Mouse (Mus musculus) adrenal gland, postnatal 36 days (tissue): ENCODE results near the gene Tbc1d4. TPM values are rescaled to one million over a fixed set of nuclear protein-coding genes. Genes with fewer than 3 reads are reported as not detected.
"Not testable (repeated sequence)": the region's sequence is repeated elsewhere in the genome, so short reads cannot be mapped to it uniquely, and the experiment has no call there.

Experiments used
- DNase-seq, 2 experiments: peaks; one replicate each; pipeline ENCODE4 v3.0.0; 2021; ENCODE audit warnings: mixed read lengths in 1 of 2
- total RNA-seq, 2 experiments: library from RNA; stranded (reverse); gene quantifications; 2 replicates each; pipeline ENCODE4 v1.2.3; 2021

The Tbc1d4 gene
- total RNA-seq, 2 experiments from 2014 or later = 43.4 to 84.5 TPM

DNA sequence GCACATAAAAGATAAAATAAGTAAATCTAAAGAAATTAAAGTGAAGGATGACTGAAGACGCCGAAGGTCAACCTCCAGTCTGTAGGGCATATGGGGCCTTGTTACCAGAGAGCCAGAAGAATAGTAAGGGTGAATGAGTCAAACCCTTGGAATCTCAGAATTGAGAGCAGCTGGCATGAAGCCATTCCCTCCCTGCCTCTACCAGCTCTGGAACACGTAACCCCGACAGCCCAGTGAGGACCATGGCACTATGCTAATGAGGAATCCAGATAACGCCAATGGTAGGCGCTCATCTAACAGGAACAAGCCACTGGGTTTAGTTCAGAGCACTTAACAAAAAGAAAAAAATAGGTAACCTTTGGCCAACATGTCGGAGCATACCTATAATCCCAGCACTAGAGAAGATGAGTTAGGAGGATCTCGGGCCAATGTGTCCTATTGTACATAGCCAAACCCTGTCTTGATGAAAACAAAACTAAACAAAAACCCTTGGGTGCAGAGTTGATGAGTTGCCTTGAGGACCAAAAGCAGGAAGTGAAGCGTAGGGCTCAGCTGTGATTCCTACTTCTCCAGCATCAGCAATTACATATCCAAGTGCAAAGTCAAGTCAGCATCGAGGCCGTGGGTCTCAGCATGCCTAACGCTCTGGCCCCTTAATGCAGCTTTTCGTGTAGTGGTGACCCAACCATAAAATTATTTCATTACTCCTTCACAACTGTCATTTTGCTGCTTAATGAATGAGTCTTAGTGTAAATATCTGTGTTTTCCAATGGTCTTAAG is 13.5 kb downstream of the Tbc1d4 start:
- DNase-seq = peak; percentile 20 to 29

- no peak for DNase-seq
Observed at GRCm38 (mm10) chr14:101594001-101594400, 15.0 kb downstream of the Tbc1d4 start.

DNA sequence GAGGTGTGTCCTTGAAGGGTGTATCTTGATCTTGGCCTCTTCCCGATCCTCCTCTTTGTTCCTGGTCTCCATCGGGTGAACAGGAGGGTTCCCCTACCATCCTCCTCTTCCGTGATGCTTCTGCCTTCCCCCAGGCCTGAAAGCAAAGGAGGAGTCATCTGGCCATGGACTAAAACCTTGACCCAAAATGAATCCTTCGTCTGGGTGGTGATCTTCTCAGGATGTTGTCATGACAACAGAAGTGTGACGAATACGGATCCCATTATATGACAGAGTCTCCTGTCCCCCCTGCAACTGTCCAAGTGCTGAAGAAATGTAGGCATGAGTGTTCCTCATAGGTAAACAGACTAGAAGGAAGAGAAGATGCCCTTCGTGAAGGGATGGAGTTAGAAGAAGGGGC is 15.7 kb downstream of the Tbc1d4 start:
- DNase-seq = peak; percentile 41 to 53

GRCm38 (mm10) chr14:101591101-101591500 is 17.9 kb downstream of the Tbc1d4 start:
- DNase-seq = peak; percentile 44 to 57

DNA sequence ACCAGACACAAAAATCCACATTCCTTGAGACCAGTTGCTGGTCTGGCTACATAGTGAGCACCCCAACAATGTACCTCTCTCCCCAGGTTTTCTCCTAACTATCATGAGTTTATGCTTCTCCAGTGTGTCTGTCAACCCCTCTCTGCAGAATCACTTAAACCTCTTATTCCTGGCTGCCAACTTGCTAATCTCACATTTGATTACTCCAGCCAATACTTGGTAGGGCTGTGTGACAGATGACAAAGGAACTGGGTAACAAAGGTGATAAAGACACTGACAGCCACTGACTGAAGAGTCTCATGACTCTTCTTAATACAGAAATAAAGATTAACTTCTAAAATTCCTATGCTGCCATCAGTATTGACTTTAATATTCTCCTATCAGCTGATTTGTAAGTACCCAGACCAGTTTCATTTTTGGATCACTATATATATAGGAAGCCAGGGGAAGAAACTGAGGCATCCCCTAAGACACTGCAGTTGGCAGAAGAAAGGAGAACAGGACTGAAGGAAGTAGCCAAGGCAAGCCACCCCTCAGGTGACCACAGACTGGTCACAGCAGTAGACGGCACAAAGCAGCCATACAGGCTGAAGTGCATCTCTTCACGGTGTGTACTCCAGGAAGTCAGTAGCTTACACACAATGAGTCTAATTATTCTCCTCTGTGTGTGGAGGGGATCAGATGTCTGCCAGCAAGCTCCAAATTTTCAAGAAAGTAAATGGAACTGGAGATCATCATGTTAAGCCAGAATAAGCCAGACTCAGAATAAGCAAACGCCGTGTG is 20.6 kb downstream of the Tbc1d4 start:
- DNase-seq = not testable (repeated sequence)

GRCm38 (mm10) chr14:101587366-101588040 is 21.5 kb downstream of the Tbc1d4 start:
- DNase-seq = not testable (repeated sequence)

GRCm38 (mm10) chr14:101586096-101586495 is 22.9 kb downstream of the Tbc1d4 start:
- DNase-seq = peak; percentile 63 to 65

DNA sequence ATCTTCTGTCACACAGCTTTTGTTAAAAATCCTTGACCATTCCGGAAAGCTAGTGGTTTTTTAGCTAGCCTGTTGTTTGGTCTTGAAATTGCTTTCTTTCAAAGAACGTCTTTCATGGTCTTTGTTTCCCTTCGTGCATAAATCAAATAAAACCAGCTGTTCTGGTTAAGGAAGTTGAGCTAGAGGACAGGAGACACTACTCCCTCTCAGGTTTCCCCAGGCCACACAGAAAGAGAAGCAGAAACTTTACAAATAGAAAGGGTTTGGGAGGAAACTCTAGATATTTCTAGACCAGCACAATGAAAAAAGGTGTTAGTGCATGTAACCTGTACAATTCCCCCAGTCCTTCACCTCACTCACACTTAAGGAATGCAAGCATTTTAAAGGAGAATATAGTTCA is 33.3 kb downstream of the Tbc1d4 start:
- no peak for DNase-seq

- DNase-seq = no peak
Observed at GRCm38 (mm10) chr14:101574536-101574935, 34.5 kb downstream of the Tbc1d4 start.

DNA sequence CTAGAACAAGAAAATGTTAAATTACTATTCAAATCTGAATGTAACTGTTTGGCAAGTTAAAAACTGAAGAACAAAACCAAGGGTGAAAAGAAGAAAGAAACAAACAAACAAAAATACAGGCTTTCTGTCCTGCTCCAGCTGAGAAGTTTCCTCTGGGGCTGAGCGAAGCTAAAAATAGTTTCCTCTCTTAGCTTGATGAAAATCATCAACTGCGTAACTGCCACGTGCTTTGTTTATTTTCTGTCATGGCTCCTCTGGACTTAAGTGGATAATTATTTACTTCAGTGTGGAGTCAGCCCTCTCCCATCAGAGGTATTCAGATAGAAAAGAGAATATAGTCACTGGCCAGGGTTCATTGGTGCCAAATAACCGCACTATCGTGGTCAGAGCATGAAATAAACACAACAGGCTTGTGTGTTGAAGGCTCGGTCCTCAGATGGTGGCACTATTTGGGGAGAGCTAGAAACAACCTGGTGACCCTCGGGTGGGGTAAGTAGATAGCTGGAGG is 35.8 kb downstream of the Tbc1d4 start:
- DNase-seq = no peak

DNA sequence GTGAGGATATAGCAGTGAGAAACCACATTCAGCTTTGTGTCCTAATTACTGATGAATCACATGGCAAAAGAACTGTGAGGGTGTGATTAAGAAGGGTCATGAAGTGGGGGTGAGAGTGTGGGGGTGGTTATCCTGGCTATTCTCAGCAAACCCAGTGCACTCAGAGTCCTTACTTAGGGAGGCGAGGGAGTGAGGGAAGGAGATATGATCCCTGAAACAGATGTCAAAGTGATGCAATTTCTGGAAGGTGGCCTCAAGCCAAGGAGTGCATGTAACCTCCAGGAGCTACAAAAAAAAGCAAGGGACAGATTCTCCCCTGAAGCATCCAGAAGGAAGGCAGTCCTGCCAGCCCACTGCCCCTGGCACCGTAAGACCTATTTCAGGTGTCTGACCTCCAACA is 40.2 kb downstream of the Tbc1d4 start:
- DNase-seq = peak; percentile 55 to 60

DNA sequence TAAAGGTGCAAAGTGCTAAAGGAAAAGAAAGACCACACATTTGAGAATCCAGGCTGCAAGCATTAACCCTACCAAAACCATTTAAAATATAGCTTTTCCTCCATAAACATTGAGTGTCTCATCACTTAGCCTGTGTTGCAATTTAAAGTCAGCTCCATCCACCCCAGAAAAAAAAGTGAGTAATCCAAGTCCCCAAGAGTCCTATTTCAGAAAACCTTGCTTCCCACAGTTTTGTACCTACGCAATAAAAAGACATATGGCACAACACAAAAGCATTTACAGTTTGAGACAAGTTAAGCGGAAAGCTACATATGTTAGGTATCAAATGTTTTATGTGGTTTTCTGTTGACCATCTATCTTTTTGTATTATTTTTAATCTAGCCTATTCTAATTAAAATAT is 42.3 kb downstream of the Tbc1d4 start:
- DNase-seq = no peak

GRCm38 (mm10) chr14:101565661-101566060 is 43.3 kb downstream of the Tbc1d4 start:
- no peak for DNase-seq

GRCm38 (mm10) chr14:101561251-101561701 is 47.7 kb downstream of the Tbc1d4 start:
- peak; percentile 50 to 51 for DNase-seq

GRCm38 (mm10) chr14:101559446-101559845 is 49.5 kb downstream of the Tbc1d4 start:
- no peak for DNase-seq

DNA sequence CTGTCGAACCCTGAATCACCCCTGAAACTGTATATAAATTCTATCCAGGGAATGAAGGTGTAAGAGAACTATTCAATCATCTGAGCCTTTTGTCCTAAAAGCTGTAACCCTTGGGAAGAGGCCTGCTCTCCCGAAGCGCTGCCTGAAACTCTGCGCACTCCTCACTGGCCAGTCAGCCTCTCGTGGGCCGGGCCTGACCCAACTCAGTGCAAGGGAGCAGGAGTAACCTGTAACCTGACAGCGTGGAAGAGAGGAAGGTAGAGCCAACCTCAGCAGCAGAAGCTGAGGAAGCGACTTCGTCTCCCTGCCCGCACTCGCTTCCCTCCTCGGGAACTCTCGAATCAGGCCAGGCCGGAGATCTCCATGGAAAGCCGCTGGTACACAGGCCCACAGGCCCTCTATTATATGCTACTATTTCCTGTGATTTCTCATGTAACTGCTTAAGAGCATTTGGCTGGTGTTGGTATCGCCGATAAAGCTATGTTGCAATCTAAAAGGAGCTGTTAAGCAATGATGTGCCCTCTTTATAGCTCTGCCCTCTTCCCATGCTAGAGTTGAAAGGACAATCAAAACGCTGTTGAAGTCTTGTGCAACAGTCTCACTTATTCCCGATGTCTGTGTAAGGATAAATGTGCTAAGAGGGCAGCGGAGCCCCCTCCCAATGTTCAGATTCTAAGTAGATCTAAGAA is 60.0 kb downstream of the Tbc1d4 start:
- DNase-seq = no peak

DNA sequence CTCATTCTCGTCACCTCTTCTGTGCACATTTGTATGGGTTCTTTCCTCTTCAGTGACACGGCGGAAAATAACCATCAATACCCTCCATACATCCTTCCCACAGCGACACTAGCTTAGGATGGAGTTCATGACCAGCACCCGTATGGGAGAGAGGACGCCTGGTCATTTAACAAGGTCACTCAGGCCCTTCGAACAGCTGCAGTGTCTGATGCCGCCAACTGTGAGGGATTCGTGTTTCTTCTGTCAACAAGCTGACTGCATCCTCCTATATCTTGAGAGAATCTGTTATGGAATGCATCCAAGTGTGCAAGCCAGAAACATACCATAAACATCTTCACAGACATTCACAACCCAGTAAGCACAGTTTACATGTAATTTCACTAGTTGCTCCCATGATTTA is 67.1 kb downstream of the Tbc1d4 start:
- no peak for DNase-seq

GRCm38 (mm10) chr14:101541141-101541540 is 67.8 kb downstream of the Tbc1d4 start:
- no peak for DNase-seq

DNA sequence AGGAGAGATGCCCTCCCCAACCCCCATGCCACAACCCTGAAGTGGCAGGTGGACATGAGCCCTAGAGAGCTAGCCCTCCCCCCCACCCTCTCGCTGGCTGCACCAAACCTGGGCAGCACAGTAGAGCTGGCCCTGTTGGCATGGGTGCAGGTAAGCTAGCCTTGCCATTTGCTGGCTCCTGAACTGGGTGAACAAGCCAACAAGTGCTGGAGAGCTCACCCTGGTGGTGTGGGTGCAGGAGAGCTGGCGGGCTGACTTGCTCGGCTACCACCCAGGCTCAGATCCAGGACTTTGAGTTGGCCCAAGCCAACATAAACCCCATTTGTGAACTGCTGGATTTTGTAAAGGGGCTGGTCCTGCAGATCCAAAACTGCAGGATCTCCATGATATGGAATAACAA is 68.5 kb downstream of the Tbc1d4 start:
- peak; percentile 9 to 49 for DNase-seq

DNA sequence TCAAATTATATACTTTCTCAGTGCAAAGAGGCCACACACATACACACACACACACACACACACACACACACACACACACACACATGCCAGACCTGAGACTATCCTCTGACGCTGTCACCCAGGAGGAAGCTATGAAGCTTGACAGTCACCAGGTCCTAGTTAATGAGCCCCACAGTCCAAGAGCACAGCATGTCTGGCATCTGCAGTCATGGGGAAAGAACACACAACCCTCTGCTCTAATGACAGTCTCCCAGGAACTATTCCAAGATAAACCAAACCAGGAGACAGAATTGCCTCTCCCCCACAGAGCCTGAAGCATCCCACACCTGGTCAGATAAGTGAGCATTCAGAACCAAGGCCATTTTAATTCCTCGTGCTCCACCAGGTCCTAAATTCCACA is 71.1 kb downstream of the Tbc1d4 start:
- no peak for DNase-seq

DNA sequence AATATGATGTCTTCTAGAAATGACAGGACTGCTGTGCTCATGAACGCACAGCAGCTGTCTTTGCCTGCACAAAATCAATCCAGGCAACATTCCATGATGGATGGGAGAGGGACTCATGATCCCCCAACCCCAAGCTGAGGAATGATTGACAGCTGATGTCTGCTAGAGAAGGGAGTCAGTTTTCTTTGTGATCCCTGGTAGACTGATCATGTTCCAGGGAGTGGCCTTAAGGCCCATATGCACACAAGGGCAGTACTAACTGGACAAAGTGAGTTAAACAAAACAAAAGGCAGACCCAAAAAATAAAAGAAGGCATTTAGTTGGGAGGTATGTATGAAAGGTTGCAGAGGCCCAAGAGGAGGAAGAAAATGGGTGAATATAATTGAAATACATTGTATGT is 71.6 kb downstream of the Tbc1d4 start:
- no peak for DNase-seq
